Mouse (Mus musculus): Measurements from ENCODE around the gene Lims1. TPM values are rescaled to one million over a fixed set of nuclear protein-coding genes. Genes with fewer than 3 reads are reported as not detected.
"Not testable (repeated sequence)": the region's sequence is repeated elsewhere in the genome, so short reads cannot be mapped to it uniquely, and the experiment has no call there.

Gene Lims1
- 10 to 100 TPM; 38.1 to 48.6 (median 44.4) TPM for total RNA-seq (2022)

DNA sequence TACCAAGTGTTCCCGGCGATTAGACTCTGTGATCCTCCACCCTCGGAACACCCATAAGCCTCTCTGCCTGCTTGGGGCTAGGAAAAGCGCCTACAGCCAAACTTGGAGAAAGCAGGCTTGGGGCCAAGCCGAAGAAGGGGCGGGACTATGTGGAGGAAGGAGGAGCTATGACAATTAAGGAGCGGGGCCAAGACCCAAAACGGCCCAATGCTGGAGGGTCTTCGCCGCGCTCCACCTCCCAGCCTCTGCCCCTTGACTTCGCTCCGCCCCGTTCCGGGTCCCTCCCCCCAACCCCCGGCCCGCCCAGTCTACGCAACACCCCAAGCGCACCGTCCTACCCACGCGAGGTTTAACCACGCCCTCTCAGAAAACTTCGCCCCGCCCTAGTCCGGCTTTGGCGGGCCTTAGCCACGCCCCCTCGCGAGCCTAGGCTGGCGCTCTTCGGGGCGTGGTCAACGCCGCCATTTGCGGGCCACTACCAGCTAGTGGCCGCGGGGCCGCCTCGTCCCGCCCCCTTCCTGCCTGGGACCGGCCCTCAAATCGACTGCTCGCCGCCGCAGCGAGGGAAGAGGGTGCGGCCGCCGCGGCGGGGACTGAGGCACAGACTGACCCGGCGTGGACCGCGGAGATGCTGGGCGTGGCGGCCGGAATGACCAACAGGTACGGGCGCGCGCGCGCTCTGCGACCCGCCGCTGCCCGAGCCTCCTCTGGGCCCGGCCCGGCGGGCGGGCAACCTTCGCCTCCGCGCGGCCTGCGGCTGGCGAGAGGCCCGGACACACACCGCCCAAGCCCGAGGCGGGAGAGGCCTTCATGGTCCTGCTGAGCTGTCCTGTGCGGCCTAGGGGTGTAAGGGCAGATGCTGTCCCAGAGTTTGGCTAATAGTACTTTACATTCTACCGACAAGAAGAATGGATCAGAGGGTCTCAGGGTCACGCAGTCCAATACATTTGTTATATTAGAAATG is at the start of gene Lims1:
TSS of gene Lims1 (plus strand) at position 439 of the 964 bp plus-strand sequence.
- DNase-seq (ENCODE audit: low spot score in 2 of 2): peak; percentile 98 to 99

DNA sequence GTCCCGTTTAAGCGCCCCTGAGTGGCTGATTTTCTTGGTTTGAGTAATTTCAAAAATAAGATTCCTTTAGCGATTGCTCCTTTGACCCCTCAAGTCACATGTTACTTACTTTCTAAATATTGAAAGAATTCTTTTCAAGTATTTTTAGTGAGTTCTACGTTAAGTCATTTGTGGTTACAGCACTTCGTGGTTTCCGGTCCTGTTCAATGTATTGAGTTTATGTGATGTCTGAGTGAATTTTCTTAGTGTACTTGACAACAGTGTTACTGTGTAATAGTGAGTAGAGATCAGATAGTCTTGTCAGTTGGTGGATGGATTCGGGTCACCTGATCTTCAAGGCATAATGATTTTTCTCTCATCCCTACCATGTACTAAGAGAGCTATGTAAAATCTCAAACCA is 41.0 kb upstream of the Lims1 start:
- no peak for DNase-seq (ENCODE audit: low spot score in 2 of 2)

DNA sequence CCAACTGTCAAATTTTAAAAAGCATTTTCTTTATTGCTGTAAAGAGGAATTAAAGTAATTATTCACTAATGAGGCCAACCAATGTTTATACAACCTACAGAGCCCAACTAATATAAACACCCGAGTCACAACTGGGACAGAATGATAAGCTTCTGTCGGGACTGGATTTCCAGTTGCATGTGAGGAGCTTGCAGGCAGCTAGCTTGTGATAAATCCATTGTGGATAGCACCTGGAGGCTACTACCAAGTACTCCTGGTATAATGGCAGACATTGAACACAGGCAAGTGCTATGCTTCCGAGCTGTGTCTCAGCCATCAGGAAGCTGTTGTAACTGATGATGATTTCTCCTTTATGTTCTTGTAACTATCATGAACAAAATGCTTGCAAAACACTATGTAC is 32.5 kb upstream of the Lims1 start:
- no peak for DNase-seq (ENCODE audit: low spot score in 2 of 2)

DNA sequence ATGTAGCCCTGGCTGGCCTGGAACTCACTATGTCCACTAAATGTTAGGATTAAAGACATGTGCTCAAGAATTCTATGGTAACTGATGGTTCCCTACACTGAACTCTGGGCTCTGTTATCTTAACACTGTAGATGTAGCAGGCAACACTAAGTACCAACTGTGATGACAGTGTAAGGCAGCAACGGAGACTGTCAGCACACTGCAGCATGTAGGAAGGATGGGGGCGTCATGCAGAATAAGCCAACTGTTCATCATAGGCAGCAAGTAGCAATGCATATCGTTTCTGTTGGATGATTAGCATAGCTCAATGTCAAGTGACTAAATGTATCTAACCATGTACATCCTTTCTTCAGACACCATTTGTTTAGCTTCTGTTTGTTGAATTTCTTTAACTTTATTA is 29.0 kb upstream of the Lims1 start:
- DNase-seq (ENCODE audit: low spot score in 2 of 2): no peak

DNA sequence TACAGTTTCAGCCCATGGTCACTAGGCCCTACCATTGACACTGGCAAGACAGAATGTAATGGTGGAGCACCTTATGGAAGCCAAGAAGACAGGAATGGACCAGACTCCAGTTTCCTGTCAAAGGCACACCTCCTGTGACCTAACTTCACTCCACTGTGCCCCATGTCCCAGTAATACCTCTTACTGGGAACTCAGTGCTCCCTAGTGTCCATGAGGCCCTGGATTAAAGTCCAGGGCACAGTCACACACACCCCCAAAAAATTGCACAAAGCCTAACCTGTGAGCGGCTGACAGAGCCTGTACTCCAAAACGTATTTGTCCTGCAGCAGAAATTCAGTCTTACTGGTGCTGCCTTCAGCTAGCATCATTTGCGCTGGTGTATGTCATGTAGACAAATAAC is 27.7 kb upstream of the Lims1 start:
- DNase-seq (ENCODE audit: low spot score in 2 of 2): no peak

- DNase-seq (ENCODE audit: low spot score in 2 of 2): no peak
Measured at GRCm38 (mm10) chr10:58304996-58305395, 18.3 kb upstream of the Lims1 start.

- no peak for DNase-seq (ENCODE audit: low spot score in 2 of 2)
Measured at GRCm38 (mm10) chr10:58306897-58307296, 16.4 kb upstream of the Lims1 start.

- DNase-seq (ENCODE audit: low spot score in 2 of 2): no peak
Measured at GRCm38 (mm10) chr10:58310791-58311190, 12.5 kb upstream of the Lims1 start.

GRCm38 (mm10) chr10:58312887-58313286 is 10.4 kb upstream of the Lims1 start:
- no peak for DNase-seq (ENCODE audit: low spot score in 2 of 2)

GRCm38 (mm10) chr10:58320881-58321280 is 2.4 kb upstream of the Lims1 start:
- no peak for DNase-seq (ENCODE audit: low spot score in 2 of 2)

DNA sequence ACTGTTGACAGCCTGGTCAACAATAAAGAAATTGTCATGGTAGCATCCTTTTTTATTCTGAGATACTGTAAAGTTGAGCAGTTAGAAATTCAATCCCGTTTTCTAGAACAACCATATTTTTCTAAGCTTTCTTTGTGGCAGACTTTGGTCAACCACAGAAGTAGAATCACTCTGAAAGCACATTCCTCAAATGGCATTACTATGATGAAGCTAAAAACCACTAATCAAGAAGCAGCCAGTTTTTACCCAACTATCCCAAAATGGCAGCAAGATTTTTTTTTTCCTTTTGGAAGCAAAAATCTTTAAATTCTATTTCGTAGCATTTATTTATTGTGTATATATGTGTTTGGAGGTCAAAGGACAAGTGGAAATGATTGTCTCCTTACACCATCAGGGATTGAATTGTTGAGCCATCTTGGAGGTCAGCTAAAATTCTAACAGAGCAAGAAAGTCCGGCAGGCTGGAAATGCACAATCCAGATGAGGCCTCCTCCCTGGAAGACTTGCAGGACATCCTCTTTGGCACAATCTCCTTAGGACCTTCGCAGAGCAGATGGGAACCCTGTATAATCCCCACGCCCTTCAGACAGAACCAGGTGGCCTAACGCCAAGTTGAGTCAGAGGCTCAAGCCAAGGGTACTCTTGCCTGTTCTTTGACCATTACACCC is 772 bp upstream of the Lims1 start:
- no peak for DNase-seq (ENCODE audit: low spot score in 2 of 2)

DNA sequence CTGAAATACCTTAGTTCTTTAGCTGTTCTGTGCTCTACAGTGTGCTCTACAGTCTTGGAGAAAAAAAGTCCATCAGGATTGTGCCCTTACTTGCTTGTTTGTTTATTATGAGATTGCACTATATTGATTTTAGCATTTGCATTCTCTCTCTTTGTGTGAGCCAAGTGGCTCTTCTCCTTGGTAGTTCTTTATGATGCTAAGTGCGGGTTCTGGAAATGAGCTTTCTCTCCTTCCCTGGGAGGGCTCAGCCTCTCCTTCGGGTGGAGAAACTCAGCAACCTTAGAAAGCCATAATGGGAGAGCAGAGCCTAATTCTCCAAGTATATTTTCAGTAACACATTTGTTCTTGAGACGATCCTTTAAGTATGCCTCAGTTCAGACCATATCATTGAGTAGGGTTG is 3.0 kb downstream of the Lims1 start:
- DNase-seq (ENCODE audit: low spot score in 2 of 2): no peak

- DNase-seq (ENCODE audit: low spot score in 2 of 2): not testable (repeated sequence)
Measured at GRCm38 (mm10) chr10:58327836-58328235, 4.6 kb downstream of the Lims1 start.

- DNase-seq (ENCODE audit: low spot score in 2 of 2): no peak
Measured at GRCm38 (mm10) chr10:58328517-58329108, 5.3 kb downstream of the Lims1 start.

DNA sequence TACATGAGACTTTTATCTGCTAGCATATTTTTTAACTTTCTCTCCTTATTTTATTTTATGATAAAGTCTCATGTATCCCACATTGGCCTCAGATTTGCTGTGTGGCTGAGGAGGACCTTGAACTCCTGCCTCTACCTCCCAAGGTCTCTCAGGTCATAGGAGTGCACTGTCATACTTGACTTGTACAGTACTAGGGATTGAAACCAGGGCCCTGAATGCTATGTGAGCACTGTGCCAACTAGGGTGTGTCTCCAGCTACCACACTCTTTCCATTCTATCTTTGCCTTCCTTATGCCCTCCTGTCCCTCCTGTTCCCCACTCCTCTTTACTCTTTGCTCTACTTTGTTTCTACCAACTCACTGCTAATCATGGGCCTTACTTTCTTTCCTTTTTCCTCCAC is 7.4 kb downstream of the Lims1 start:
- no peak for DNase-seq (ENCODE audit: low spot score in 2 of 2)

- no peak for DNase-seq (ENCODE audit: low spot score in 2 of 2)
Measured at GRCm38 (mm10) chr10:58331741-58332140, 8.5 kb downstream of the Lims1 start.

DNA sequence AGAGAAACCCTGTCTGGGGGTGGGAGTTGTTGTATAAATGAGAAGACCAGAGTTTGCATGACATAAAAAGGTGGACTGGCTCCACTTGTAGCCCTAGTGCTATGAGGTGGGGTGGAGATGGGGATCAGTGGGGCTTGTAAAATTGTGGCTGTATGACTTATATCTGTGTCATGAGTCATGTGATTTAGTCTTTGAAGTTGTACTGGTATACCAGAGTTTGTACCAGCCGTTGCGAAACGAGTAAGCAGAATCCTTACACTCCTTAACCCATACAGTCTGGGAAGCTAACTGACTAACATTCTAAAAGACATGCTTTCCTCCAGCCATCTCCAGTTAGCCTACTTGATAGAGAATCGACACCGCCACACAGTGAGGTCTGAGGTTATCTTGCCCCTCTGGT is 10.1 kb downstream of the Lims1 start:
- DNase-seq (ENCODE audit: low spot score in 2 of 2): no peak

DNA sequence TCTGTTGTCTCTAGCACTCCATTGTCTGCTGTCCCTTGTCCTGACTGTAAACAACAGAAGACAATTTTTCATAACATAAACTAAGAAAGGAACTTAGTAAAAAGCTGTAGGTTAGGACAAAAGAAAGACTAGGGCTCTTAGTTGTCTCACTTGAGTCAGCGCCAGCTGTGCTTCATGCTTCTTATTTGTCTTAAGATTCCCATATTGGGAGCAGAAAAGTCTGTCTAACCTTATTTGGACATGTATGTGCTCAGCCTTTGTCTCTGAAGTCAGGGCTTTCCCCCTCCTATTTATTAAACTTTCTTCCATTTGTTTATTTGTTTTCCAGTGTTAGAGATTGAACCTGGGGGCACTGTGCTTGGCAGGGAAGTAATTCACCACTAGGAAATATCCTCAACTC is 12.9 kb downstream of the Lims1 start:
- no peak for DNase-seq (ENCODE audit: low spot score in 2 of 2)

DNA sequence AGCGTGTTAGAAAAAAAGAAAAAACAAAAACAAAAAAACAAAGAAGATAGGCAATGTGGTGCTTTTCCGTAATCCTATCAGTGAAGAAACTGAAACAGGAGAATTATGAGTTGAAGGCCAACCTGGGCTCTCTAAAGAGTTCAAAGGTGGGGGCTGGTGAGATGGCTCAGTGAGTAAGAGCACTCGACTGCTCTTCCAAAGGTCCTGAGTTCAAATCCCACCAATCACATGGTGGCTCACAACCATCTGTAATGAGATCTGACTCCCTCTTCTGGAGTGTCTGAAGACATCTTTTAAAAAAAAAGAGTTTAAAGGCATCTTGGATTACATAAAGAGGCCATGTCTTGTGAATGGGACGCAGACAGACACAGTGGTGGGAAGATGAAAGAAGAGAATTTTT is 13.8 kb downstream of the Lims1 start:
- not testable (repeated sequence) for DNase-seq (ENCODE audit: low spot score in 2 of 2)

GRCm38 (mm10) chr10:58338590-58338989 is 15.3 kb downstream of the Lims1 start:
- peak in 1 of 2 experiments; percentile 3 for DNase-seq (ENCODE audit: low spot score in 2 of 2)

DNA sequence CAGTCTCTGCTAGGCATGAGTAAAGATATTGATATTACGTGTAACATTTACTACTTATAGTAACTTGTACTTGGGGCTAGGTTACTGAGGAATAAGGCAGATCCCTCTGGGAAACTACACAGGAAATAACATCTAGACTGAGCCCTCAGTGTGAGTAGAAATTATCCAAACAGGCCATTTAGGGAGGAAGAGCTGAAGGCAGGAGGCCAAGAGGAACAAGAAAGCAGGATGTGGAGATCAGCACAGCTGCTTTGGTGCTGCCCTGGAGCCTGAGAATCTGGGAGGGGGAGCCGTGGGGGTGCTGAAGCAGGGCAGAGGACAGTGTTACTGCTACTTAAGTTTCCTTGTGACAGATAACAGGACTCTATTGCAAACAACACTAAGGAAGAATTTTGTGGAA is 18.4 kb downstream of the Lims1 start:
- peak; percentile 8 to 20 for DNase-seq (ENCODE audit: low spot score in 2 of 2)

- DNase-seq (ENCODE audit: low spot score in 2 of 2): no peak
Measured at GRCm38 (mm10) chr10:58342199-58342598, 18.9 kb downstream of the Lims1 start.

Measured in gastrocnemius, adult 8-10 months (tissue).